Mouse (Mus musculus): ENCODE results near the gene Rnf214. TPM values are rescaled to one million over a fixed set of nuclear protein-coding genes. Genes with fewer than 3 reads are reported as not detected.

Rnf214 gene
- polyA plus RNA-seq, 1 experiment from 2014 or later, result 109 TPM

DNA sequence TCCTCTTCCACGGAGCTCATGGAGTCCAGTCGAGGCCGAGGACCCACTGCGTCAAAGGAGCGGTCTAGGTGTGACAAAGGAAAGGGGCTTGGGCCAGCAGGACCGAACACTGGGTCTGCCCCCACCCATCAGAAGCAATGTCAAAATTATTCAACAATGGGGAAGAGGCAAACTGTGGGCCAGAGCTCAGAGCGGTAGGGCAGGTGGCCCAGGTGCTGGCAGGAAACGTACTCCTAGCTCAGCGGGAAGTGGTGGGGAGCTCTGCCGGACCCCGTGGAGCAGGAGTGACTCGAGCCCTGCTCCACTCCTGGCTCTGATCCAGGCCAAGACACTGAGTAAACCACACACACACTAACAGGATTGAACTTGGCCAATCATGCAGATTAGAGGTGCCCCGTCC lies 39.0 kb upstream of the Rnf214 start:
- Histone ChIP-seq H3K27me3 (ENCODE audit: control insufficient read depth, insufficient read depth, low read length) (no peaks in the 10 kb centered on the region), H3K4me1 (replicated peaks; ENCODE audit: control insufficient read depth, insufficient read depth, low read length) (no peaks in the 10 kb centered on the region), H3K36me3 (replicated peaks; ENCODE audit: control insufficient read depth, insufficient read depth) (peaks cover 99% of the 10 kb centered on the region), H3K9me3 (ENCODE audit: control insufficient read depth, low read length) (no peaks in the 10 kb centered on the region), H3K4me2 (replicated peaks) (no peak overlapping the region), H3K9ac (no peak overlapping the region), H3K27ac (no peak overlapping the region), H3K4me3 (replicated peaks; ENCODE audit: low read length) (no peak overlapping the region)
- ATAC-seq (ENCODE audit: low FRiP score), result no peak
- no peak for DNase-seq (ENCODE audit: low spot score)
- WGBS, result 88% methylated on average over 13 of the region's 13 CpGs

DNA sequence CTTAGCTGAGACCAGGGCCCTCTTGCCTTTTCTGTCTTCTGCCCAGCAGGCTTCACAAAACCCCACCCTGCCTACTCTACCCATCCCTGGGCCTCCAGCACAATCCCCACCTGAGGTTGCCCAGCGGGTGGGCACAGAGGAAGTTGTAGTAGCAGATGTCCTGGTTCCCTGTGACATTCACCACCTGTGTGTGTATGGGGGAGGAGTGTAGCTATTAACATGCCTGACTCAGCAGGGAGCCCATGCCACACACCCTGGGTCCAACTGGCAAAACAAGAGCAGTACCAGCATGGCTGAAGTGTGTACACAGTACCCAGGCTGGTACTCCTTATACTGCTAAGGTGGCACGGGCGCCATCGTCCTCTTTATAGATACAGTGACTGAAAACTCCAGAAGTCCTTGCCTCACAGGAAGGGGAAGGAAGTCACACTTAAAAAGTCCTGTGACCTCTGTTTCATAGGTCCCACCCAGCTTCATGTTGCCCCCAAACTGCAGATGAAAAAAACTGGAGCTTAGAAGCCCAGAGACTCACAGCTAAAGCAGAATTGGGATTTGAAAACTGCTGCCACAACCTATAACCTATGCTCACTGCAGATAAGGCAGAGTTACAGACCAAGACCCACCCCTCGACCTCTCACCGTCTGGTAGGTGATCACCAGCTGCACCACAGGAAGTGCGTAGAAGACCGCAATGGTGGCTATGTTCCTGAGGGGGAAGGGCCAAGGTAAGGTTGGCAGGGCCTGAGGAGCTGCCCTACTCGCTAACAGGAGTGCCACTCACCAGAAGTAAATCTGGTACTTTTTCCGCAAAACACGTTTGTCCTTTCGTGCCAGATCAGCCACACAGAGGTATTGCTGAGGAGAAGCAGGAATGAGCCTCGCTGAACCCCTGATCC lies 38.0 kb upstream of the Rnf214 start:
- no peaks in the 10 kb centered on the region for H3K4me1 ChIP-seq (replicated peaks; ENCODE audit: control insufficient read depth, insufficient read depth, low read length)
- no peak overlapping the region for H3K9ac ChIP-seq
- peaks cover 93% of the 10 kb centered on the region for H3K36me3 ChIP-seq (replicated peaks; ENCODE audit: control insufficient read depth, insufficient read depth)
- H3K27me3 ChIP-seq (ENCODE audit: control insufficient read depth, insufficient read depth, low read length), result no peaks in the 10 kb centered on the region
- 93% methylated on average over 13 of the region's 13 CpGs for WGBS
- no peaks in the 10 kb centered on the region for H3K9me3 ChIP-seq (ENCODE audit: control insufficient read depth, low read length)
- H3K4me3 ChIP-seq (replicated peaks; ENCODE audit: low read length), result no peak overlapping the region
- ATAC-seq (ENCODE audit: low FRiP score) (no peak), DNase-seq (ENCODE audit: low spot score) (no peak)
- no peak overlapping the region for H3K27ac ChIP-seq
- no peak overlapping the region for H3K4me2 ChIP-seq (replicated peaks)

DNA sequence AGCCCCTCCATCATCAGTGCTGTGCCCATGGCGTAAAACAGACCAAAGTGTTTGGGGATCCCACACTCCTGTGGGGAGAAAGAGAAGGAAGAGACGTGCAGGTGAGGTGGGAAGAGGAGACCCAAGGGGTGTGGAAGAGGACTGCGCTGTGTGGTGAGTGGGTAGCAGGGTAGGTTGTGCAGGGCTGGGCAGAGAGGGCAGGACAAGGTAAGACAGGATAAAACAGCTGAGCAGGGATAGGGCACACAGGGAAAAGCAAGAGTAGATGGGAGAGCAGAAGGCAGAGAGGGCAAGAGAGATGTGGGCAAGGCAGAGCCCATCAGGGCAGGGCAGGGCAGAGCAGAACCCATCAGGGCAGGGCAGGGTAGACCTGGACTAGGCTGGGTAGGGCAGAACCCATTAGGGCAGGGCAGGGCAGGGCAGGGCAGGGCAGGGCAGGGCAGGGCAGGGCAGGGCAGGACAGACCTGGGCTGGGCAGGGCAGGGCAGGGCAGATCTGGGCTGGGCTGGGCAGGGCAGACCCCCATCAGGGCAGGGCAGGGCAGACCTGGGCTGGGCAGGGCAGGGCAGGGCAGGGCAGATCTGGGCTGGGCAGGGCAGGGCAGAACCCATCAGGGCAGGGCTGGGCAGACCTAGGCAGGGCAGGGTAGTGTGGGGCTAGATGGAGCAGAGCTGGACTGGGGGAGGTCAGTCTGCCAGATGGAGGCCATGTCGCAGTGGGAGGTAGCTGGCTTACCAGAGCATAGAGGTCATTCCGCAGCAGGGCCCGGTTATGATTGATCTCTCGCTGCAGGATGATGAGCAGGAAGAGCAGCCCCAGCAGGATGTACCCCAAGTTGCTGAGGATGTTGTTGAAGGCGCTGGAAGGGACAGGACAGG lies 37.2 kb upstream of the Rnf214 start:
- Histone ChIP-seq H3K4me2 (replicated peaks) (no peak overlapping the region), H3K9me3 (ENCODE audit: control insufficient read depth, low read length) (no peaks in the 10 kb centered on the region), H3K9ac (no peak overlapping the region), H3K36me3 (replicated peaks; ENCODE audit: control insufficient read depth, insufficient read depth) (peaks cover 93% of the 10 kb centered on the region), H3K4me3 (replicated peaks; ENCODE audit: low read length) (no peak overlapping the region), H3K4me1 (replicated peaks; ENCODE audit: control insufficient read depth, insufficient read depth, low read length) (no peaks in the 10 kb centered on the region), H3K27me3 (ENCODE audit: control insufficient read depth, insufficient read depth, low read length) (no peaks in the 10 kb centered on the region), H3K27ac (no peak overlapping the region)
- DNase-seq (ENCODE audit: low spot score) (no peak), ATAC-seq (ENCODE audit: low FRiP score) (no peak)
- WGBS, result 87% methylated on average over 8 of the region's 8 CpGs

DNA sequence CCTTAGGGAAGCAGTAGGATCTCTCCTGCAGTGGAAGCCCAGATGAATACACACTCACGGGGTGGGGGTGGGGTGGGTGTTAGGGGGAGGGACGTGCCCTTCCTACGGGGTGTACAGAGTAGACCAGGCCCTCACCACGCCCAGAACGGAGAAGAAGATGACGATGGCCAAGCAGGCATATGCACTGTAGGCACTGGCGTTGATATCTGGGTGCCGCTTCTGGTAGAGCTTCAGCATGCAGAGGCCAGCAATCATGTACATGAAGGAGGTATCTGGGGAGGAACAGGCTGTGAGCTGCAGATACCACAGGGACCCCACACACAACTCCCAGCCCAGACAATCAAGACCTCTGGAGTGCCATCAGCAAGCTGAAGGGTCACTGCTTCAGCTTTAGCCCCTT lies 36.2 kb upstream of the Rnf214 start:
- DNase-seq (ENCODE audit: low spot score) (no peak), ATAC-seq (ENCODE audit: low FRiP score) (no peak)
- 98% methylated on average over 8 of the region's 8 CpGs for WGBS
- Histone ChIP-seq H3K27ac (no peak overlapping the region), H3K27me3 (ENCODE audit: control insufficient read depth, insufficient read depth, low read length) (no peaks in the 10 kb centered on the region), H3K36me3 (replicated peaks; ENCODE audit: control insufficient read depth, insufficient read depth) (peaks cover 94% of the 10 kb centered on the region), H3K4me2 (replicated peaks) (no peak overlapping the region), H3K4me3 (replicated peaks; ENCODE audit: low read length) (no peak overlapping the region), H3K9ac (no peak overlapping the region), H3K9me3 (ENCODE audit: control insufficient read depth, low read length) (no peaks in the 10 kb centered on the region), H3K4me1 (replicated peaks; ENCODE audit: control insufficient read depth, insufficient read depth, low read length) (no peaks in the 10 kb centered on the region)

DNA sequence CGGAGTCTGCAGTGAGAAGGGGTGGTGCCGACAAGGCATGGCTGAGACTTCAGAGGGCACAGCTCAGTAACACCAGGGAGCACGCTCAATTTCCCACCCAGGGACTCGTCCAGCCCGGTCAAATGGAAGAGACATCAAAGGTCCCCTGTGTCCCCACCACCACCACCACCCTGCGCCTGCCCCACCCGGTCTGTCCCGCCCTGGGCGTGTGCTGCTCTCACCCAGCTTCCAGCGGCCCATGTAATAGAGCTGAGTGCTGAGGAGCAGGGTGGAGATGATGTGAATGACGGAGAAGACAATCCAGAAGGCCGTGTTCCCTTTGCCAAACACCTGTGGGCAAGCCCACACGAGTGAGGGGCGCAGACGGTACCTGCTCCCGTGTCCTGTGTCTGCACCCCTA lies 35.8 kb upstream of the Rnf214 start:
- H3K27ac ChIP-seq, result no peak overlapping the region
- no peak for DNase-seq (ENCODE audit: low spot score)
- WGBS, result 94% methylated on average over 16 of the region's 16 CpGs
- no peak overlapping the region for H3K9ac ChIP-seq
- no peak for ATAC-seq (ENCODE audit: low FRiP score)
- H3K27me3 ChIP-seq (ENCODE audit: control insufficient read depth, insufficient read depth, low read length), result no peaks in the 10 kb centered on the region
- peaks cover 92% of the 10 kb centered on the region for H3K36me3 ChIP-seq (replicated peaks; ENCODE audit: control insufficient read depth, insufficient read depth)
- H3K4me1 ChIP-seq (replicated peaks; ENCODE audit: control insufficient read depth, insufficient read depth, low read length), result no peaks in the 10 kb centered on the region
- no peak overlapping the region for H3K4me3 ChIP-seq (replicated peaks; ENCODE audit: low read length)
- no peak overlapping the region for H3K4me2 ChIP-seq (replicated peaks)
- H3K9me3 ChIP-seq (ENCODE audit: control insufficient read depth, low read length), result no peaks in the 10 kb centered on the region

DNA sequence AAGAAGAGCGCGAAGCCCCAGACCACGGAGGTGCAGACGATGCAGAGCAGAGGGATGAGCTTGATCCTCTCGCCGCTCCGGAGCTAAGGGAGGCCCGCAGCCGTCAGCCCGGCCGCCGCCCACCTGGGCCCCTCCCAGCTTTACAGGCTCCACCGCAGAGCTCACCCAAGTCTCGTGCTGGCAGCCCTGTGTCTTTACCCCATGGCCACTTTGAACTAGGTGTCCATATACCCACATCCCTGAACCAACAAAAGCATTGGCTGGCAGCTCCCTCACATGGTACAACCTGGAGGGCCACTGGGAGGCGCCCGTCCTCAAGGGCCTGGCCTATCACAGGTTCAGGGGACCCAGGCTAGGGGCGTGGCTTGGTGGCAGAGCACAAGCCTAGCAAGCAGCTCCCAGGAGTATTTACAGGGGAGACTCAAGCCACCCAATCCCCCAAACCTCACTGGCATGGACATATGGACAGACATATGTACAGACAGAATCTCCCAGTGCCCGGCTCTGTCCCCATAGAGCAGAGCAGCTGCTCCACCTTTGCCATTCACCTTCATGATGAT lies 34.7 kb upstream of the Rnf214 start:
- H3K4me1 ChIP-seq (replicated peaks; ENCODE audit: control insufficient read depth, insufficient read depth, low read length), result no peaks in the 10 kb centered on the region
- no peak overlapping the region for H3K9ac ChIP-seq
- no peaks in the 10 kb centered on the region for H3K27me3 ChIP-seq (ENCODE audit: control insufficient read depth, insufficient read depth, low read length)
- WGBS, result 66% methylated on average over 17 of the region's 18 CpGs
- H3K4me2 ChIP-seq (replicated peaks), result no peak overlapping the region
- H3K9me3 ChIP-seq (ENCODE audit: control insufficient read depth, low read length), result no peaks in the 10 kb centered on the region
- no peak for DNase-seq (ENCODE audit: low spot score)
- H3K4me3 ChIP-seq (replicated peaks; ENCODE audit: low read length), result no peak overlapping the region
- ATAC-seq (ENCODE audit: low FRiP score), result no peak
- H3K36me3 ChIP-seq (replicated peaks; ENCODE audit: control insufficient read depth, insufficient read depth), result peaks cover 81% of the 10 kb centered on the region
- H3K27ac ChIP-seq, result no peak overlapping the region

DNA sequence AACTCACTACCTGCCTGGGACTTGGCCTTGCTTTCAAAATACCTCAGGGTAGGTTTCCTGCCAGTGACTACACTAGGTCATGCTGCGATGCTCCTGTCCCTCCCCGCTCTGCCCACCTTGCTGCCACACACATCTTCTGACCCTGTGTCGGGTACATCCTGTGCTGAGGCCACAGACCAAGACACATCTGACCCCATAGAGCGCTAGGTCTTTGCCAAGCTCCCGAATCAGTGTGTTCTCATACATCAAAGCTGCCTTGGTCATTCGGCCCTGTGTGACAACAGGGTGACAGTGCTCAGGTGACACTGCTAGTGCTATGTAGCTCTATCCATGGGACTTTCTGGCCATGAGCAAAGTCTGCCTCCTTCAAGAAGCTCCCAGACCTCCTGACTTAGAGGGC lies 33.1 kb upstream of the Rnf214 start:
- H3K9ac ChIP-seq, result no peak overlapping the region
- peaks cover 65% of the 10 kb centered on the region for H3K36me3 ChIP-seq (replicated peaks; ENCODE audit: control insufficient read depth, insufficient read depth)
- no peak overlapping the region for H3K4me3 ChIP-seq (replicated peaks; ENCODE audit: low read length)
- no peaks in the 10 kb centered on the region for H3K9me3 ChIP-seq (ENCODE audit: control insufficient read depth, low read length)
- no peak overlapping the region for H3K27ac ChIP-seq
- H3K4me2 ChIP-seq (replicated peaks), result no peak overlapping the region
- no peaks in the 10 kb centered on the region for H3K4me1 ChIP-seq (replicated peaks; ENCODE audit: control insufficient read depth, insufficient read depth, low read length)
- no peak for DNase-seq (ENCODE audit: low spot score)
- WGBS, result 93% methylated on average over 6 of the region's 6 CpGs
- no peaks in the 10 kb centered on the region for H3K27me3 ChIP-seq (ENCODE audit: control insufficient read depth, insufficient read depth, low read length)
- no peak for ATAC-seq (ENCODE audit: low FRiP score)

DNA sequence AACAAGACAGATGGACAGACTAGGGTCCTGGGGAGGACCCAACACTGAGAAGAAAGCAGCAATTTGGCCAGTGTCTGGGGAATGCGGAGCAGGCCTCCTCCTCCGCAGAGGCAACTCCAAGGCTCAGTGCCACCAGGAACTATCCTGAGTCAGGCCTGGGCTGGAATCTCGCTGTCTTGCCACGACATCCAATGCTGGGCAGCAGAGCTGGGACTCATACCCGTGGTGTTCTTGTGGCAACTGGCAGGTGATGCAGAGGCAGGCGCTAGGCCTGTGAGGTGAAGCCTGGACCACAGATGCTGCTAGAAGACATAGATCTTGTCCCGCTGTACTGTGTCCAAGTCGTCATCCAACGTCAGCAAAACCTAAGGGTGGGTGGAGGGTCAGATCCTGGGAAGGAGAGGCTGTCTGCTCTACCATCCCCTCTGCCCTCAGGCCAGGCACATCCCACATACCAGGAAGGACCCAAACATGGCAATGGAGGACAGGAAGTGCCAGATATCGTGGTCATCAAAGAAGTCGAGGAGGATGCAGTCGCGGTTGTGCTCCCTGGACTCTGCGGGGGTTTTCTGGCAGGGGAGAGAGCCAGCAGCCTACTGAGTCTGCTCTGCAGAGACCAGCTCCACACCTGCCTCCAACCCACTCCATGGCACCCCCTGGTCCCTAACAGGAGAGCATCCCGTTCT lies 32.4 kb upstream of the Rnf214 start:
- peaks cover 58% of the 10 kb centered on the region for H3K36me3 ChIP-seq (replicated peaks; ENCODE audit: control insufficient read depth, insufficient read depth)
- DNase-seq (ENCODE audit: low spot score) (no peak), ATAC-seq (ENCODE audit: low FRiP score) (no peak)
- no peak overlapping the region for H3K27ac ChIP-seq
- WGBS, result 92% methylated on average over 15 of the region's 15 CpGs
- H3K27me3 ChIP-seq (ENCODE audit: control insufficient read depth, insufficient read depth, low read length), result no peaks in the 10 kb centered on the region
- no peak overlapping the region for H3K9ac ChIP-seq
- H3K9me3 ChIP-seq (ENCODE audit: control insufficient read depth, low read length), result no peaks in the 10 kb centered on the region
- no peak overlapping the region for H3K4me3 ChIP-seq (replicated peaks; ENCODE audit: low read length)
- no peak overlapping the region for H3K4me2 ChIP-seq (replicated peaks)
- H3K4me1 ChIP-seq (replicated peaks; ENCODE audit: control insufficient read depth, insufficient read depth, low read length), result no peaks in the 10 kb centered on the region

DNA sequence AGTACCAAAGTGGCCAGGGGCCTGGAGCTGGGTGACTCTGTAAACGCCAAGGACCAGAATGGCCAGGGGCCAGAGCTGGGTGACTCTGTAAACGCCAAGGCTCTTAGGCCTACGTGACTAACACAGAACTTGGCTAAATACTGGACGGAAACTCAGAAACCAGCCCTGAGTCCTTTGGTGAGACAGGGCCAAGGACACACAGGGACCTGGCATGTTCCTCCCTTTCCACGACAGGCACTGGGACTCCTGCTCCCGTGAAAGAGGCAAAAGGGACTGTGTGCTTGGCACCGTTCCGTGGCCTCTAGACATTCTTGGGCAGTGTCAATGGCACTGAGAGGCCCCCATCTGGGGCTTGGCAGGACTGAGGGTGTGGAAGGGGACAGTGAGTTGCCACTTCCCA lies 31.4 kb upstream of the Rnf214 start:
- Histone ChIP-seq H3K4me3 (replicated peaks; ENCODE audit: low read length) (no peak overlapping the region), H3K4me1 (replicated peaks; ENCODE audit: control insufficient read depth, insufficient read depth, low read length) (no peaks in the 10 kb centered on the region), H3K9ac (no peak overlapping the region), H3K27ac (no peak overlapping the region), H3K36me3 (replicated peaks; ENCODE audit: control insufficient read depth, insufficient read depth) (peaks cover 48% of the 10 kb centered on the region), H3K27me3 (ENCODE audit: control insufficient read depth, insufficient read depth, low read length) (no peaks in the 10 kb centered on the region), H3K4me2 (replicated peaks) (no peak overlapping the region), H3K9me3 (ENCODE audit: control insufficient read depth, low read length) (no peaks in the 10 kb centered on the region)
- ATAC-seq (ENCODE audit: low FRiP score) (no peak), DNase-seq (ENCODE audit: low spot score) (no peak)
- 93% methylated on average over 8 of the region's 8 CpGs for WGBS
